Mouse (Mus musculus) ES-E14 (cell line): ENCODE measurements around the gene Vmn1r21.

ENCODE experiments used
- CHD2 ChIP-seq: IDR thresholded peaks from 2 replicates; pipeline ENCODE4 v1.6.1; 2014; ENCODE audit warnings: mild to moderate bottlenecking, low read depth, low read length, inconsistent platforms
- MAFK ChIP-seq: IDR thresholded peaks from 2 replicates; pipeline ENCODE4 v1.6.1; 2014; ENCODE audit warnings: mild to moderate bottlenecking, low read depth, low read length, inconsistent platforms; ENCODE audit not compliant: insufficient read depth
- ZC3H11A ChIP-seq: IDR thresholded peaks from 2 replicates; pipeline ENCODE4 v1.6.1; 2012; ENCODE audit warnings: low read depth, mild to moderate bottlenecking, inconsistent platforms, low read length, borderline replicate concordance
- ZNF384 ChIP-seq: IDR thresholded peaks from 2 replicates; pipeline ENCODE4 v1.6.1; 2012; ENCODE audit warnings: low read depth, low read length, inconsistent platforms

- no peak for TF ChIP-seq ZNF384
- TF ChIP-seq ZC3H11A = no peak
- no peak for TF ChIP-seq CHD2
- TF ChIP-seq MAFK = no peak
Observed at GRCm38 (mm10) chr6:57825259-57825715, 24.9 kb downstream of the Vmn1r21 start.
